Mouse (Mus musculus) cerebellum, adult 2 months (tissue): ENCODE results near the gene Gpr132. TPM values are rescaled to one million over a fixed set of nuclear protein-coding genes. Genes with fewer than 3 reads are reported as not detected.
A peak's percentile ranks its signal among the peaks of the same experiment; 100 is the strongest.

Experiments used
- DNase-seq, 2 experiments: peaks; one replicate each; pipeline ENCODE4 v3.0.0; 2021
- H3K27ac ChIP-seq: fragments of 200-500 bp; 2 replicates; pipeline ENCODE4 v1.5.1; 2012; ENCODE audit warnings: low read length, control low read depth, inconsistent platforms; ENCODE audit not compliant: insufficient read depth
- H3K27me3 ChIP-seq: fragments of 200-500 bp; 2 replicates; pipeline ENCODE4 v1.6.1; 2012; ENCODE audit warnings: inconsistent platforms, mild to moderate bottlenecking, low read length, moderate library complexity; ENCODE audit not compliant: control insufficient read depth, insufficient read depth
- H3K4me1 ChIP-seq: fragments of 200-500 bp; 2 replicates; pipeline ENCODE4 v1.6.1; 2011; ENCODE audit warnings: low read length; ENCODE audit not compliant: control insufficient read depth, insufficient read depth
- H3K4me3 ChIP-seq: fragments of 200-500 bp; replicated peaks from 2 replicates; pipeline ENCODE3; 2011; ENCODE audit warnings: mild to moderate bottlenecking, low read depth, low read length, control low read depth; ENCODE audit not compliant: insufficient read depth
- CTCF ChIP-seq: fragments of 200-500 bp; IDR thresholded peaks from 2 replicates; pipeline ENCODE4 v1.5.1; 2011; ENCODE audit warnings: low read depth, mild to moderate bottlenecking, control low read depth, low read length, moderate library complexity, borderline replicate concordance; ENCODE audit not compliant: insufficient read depth
- POLR2A ChIP-seq: fragments of 200-500 bp; IDR thresholded peaks from 2 replicates; pipeline ENCODE4 v1.6.1; 2011; ENCODE audit warnings: low read length, control low read depth, borderline replicate concordance; ENCODE audit not compliant: insufficient read depth
- WGBS: fragments of 180-500 bp; shearing (Covaris S2); methylation state at CpG from one replicate; pipeline ENCODE4 v1.1.7; 2018; 5-methylcytosine and 5-hydroxymethylcytosine counted together
- polyA plus RNA-seq: library from polyadenylated mRNA; depleted of rRNA; stranded (reverse); fragments of >200 nt; gene quantifications from 2 replicates; pipeline ENCODE4 v1.2.3, GENCODE M21; 2012

Gene Gpr132
- polyA plus RNA-seq, 1 experiment, result 0.05 TPM

GRCm38 (mm10) chr12:112867106-112867674, 838 bp downstream of the Gpr132 start:
- DNase-seq, result no peak
- WGBS, result 95% methylated on average over 7 of the region's 7 CpGs
- no peak overlapping the region for H3K27ac ChIP-seq
- peaks cover 14% of the 10 kb centered on the region for H3K4me1 ChIP-seq
- TF ChIP-seq CTCF (no peak), POLR2A (no peak)
- no peak overlapping the region for H3K4me3 ChIP-seq
- H3K27me3 ChIP-seq, result no peaks in the 10 kb centered on the region

- WGBS, result 40% methylated on average over 8 of the region's 8 CpGs
- no peaks in the 10 kb centered on the region for H3K27me3 ChIP-seq
- DNase-seq, result peak; percentile 36 to 42
- TF ChIP-seq CTCF (no peak), POLR2A (no peak)
- no peak overlapping the region for H3K27ac ChIP-seq
- H3K4me1 ChIP-seq, result peaks cover 14% of the 10 kb centered on the region
- no peak overlapping the region for H3K4me3 ChIP-seq
Observed at GRCm38 (mm10) chr12:112866467-112867080, 1.5 kb downstream of the Gpr132 start.

GRCm38 (mm10) chr12:112864804-112865203, 3.2 kb downstream of the Gpr132 start:
- DNase-seq, result no peak
- Histone ChIP-seq H3K27me3 (no peaks in the 10 kb centered on the region), H3K4me3 (no peak overlapping the region), H3K4me1 (peaks cover 14% of the 10 kb centered on the region), H3K27ac (no peak overlapping the region)
- 93% methylated on average over 7 of the region's 7 CpGs for WGBS
- TF ChIP-seq POLR2A, result no peak
- TF ChIP-seq CTCF, result no peak

- TF ChIP-seq POLR2A (no peak), CTCF (no peak)
- no peaks in the 10 kb centered on the region for H3K27me3 ChIP-seq
- 38% methylated on average over 9 of the region's 9 CpGs for WGBS
- DNase-seq, result no peak
- no peak overlapping the region for H3K27ac ChIP-seq
- H3K4me1 ChIP-seq, result peaks cover 6% of the 10 kb centered on the region
- H3K4me3 ChIP-seq, result no peak overlapping the region
Observed at GRCm38 (mm10) chr12:112861911-112862321, 6.1 kb downstream of the Gpr132 start.

GRCm38 (mm10) chr12:112860765-112861164, 7.3 kb downstream of the Gpr132 start:
- 87% methylated on average over 7 of the region's 7 CpGs for WGBS

GRCm38 (mm10) chr12:112859930-112860329, 8.1 kb downstream of the Gpr132 start:
- Histone ChIP-seq H3K27me3 (no peaks in the 10 kb centered on the region), H3K4me3 (no peak overlapping the region), H3K4me1 (no peaks in the 10 kb centered on the region), H3K27ac (no peak overlapping the region)
- DNase-seq, result no peak
- no peak for TF ChIP-seq POLR2A
- no peak for TF ChIP-seq CTCF
- WGBS, result 58% methylated on average over 8 of the region's 8 CpGs

More at GRCm38 (mm10) chr12:112860765-112861164, 7.3 kb downstream of the Gpr132 start:
- Histone ChIP-seq H3K4me3 (no peak overlapping the region), H3K4me1 (no peaks in the 10 kb centered on the region), H3K27me3 (no peaks in the 10 kb centered on the region), H3K27ac (no peak overlapping the region)
- no peak for DNase-seq
- no peak for TF ChIP-seq CTCF
- no peak for TF ChIP-seq POLR2A

GRCm38 (mm10) chr12:112858581-112859336, 9.3 kb downstream of the Gpr132 start:
- WGBS, result 87% methylated on average over 9 of the region's 9 CpGs
- Histone ChIP-seq H3K4me3 (no peak overlapping the region), H3K27ac (no peak overlapping the region), H3K4me1 (no peaks in the 10 kb centered on the region), H3K27me3 (no peaks in the 10 kb centered on the region)
- no peak for DNase-seq
- TF ChIP-seq POLR2A (no peak), CTCF (no peak)
